Mouse (Mus musculus) liver, postnatal 0 days (tissue): Measurements from ENCODE around the gene Caprin2.

Experiments used
- CTCF ChIP-seq: sonication (generic); IDR thresholded peaks from 2 replicates; pipeline ENCODE4 v1.5.1; 2016; ENCODE audit warnings: antibody characterized with exemption, low read depth
- EP300 ChIP-seq: IDR thresholded peaks from 2 replicates; pipeline ENCODE4 v1.6.1; 2016; ENCODE audit warnings: antibody characterized with exemption, low read depth, mild to moderate bottlenecking

DNA sequence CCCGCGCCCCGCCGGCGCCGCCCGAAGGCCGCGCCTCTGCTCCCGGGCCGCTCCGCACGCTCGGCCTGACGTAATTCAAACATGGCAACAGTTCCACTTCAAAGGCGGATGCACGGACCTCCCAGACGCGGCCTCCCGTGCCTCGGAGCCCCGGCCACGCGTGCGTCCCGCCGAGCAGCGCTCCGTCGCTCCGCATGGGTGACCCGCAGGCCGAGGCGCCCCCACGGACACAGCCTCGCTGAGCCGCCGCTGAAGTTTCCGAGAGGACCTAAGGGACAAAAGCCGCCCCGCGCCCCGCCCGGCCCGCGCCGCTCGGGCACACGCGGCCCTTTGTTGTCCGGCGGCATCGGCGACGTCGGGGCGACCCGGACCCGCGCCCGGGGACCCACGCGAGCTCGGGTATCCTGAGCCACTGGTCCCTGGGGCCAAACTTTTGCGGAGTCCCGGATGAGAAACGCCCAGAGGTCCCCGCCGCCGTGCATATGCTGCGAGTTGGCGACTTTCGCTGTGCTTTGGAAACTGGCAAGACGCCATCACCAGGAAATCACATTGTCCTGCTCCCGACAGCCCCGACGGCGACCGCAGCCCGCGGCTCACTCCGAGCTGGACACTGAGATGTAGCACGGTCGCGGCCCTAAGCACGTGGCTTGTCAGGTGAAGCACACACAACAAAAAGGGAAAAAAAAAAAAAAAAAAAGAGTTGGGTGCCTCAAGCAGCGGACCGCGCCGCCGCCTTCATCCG is 48.9 kb upstream of the Caprin2 start:
- TF ChIP-seq CTCF (no peak), EP300 (no peak)
